Mouse (Mus musculus): ENCODE data around the gene Gm11639. TPM values are rescaled to one million over a fixed set of nuclear protein-coding genes. Genes with fewer than 3 reads are reported as not detected.

Gm11639 gene
- polyA plus RNA-seq, 1 experiment = 0.01 TPM

DNA sequence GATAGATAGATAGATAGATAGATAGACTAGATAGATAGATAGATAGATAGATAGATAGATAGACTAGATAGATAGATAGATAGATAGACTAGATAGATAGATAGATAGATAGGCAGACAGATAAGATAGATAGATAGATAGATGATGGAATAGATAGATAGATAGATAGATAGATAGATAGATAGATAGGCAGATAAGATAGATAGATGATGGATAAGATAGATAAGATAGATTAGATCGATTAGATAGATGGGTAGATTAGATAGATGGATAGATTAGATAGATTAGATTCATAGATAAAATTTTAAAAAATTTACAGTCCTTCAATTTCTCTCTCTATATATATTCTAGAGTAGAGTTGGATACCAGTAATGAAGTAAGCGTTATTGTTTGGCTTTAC, 282.9 kb downstream of the Gm11639 start:
- H3K36me3 ChIP-seq (ENCODE audit: control insufficient read depth, insufficient read depth, low read length) = no peaks in the 10 kb centered on the region
- H3K27me3 ChIP-seq (ENCODE audit: control insufficient read depth, insufficient read depth, low read length) = no peaks in the 10 kb centered on the region
- H3K4me1 ChIP-seq (replicated peaks; ENCODE audit: control insufficient read depth, insufficient read depth, low read length) = no peaks in the 10 kb centered on the region
- DNase-seq = no peak
- no peak overlapping the region for H3K27ac ChIP-seq (ENCODE audit: control insufficient read depth, insufficient read depth, low read length)
- no peak overlapping the region for H3K4me3 ChIP-seq (ENCODE audit: control insufficient read depth, insufficient read depth, low read length)
- 93% methylated on average over 2 of the region's 2 CpGs for WGBS
- TF ChIP-seq CTCF (IDR thresholded peaks at IDR 0.05; ENCODE audit: borderline replicate concordance, control insufficient read depth, extremely low read depth, insufficient read depth, low read length, poor library complexity) = no peak
- no peak for TF ChIP-seq POLR2A (IDR thresholded peaks at IDR 0.05; ENCODE audit: control insufficient read depth, extremely low read depth, insufficient read depth, low read length, poor library complexity)

DNA sequence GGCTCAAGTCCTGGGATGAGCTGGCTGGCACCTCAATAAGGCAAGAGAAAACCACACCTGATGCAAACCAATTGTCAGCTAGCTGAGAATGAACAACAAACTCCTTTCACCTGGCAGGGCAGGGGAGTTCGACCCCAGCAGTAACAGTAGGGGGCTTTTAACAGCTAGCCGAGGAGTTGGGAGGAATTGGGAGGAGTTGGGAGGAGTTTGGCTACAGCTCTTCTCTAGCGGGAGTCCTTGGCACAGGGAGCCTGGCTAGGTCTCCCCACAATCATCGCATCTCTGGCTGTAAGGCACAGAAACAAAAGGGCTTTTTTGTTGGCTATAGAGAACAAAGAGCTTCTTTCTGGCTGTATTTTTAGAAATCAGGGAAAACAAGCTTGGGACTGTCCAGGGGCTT, 285.8 kb downstream of the Gm11639 start:
- H3K4me3 ChIP-seq (ENCODE audit: control insufficient read depth, insufficient read depth, low read length) = no peak overlapping the region
- 41% methylated on average over 4 of the region's 4 CpGs for WGBS

DNA sequence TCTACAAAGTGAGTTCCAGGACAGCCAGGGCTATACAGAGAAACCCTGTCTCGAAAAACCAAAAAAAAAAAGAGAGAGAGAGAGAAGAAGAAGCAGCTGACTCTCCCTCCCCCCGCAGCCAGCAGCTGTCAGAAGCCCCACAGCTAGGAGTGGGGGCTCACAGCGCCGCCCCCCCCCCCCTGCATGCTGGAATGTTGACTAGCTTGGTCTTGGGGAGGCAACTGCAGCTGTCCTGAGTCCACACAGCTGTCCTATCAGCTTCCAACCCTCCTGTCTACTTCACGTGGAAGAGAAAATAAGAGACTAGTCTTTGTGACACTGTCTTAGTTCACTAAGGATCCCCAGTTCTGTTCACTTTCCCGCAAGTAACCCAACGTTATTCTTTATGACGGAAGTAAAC, 287.0 kb downstream of the Gm11639 start:
- WGBS = 75% methylated on average over 8 of the region's 8 CpGs
- no peak for TF ChIP-seq CTCF (IDR thresholded peaks at IDR 0.05; ENCODE audit: borderline replicate concordance, control insufficient read depth, extremely low read depth, insufficient read depth, low read length, poor library complexity)
- no peak for TF ChIP-seq POLR2A (IDR thresholded peaks at IDR 0.05; ENCODE audit: control insufficient read depth, extremely low read depth, insufficient read depth, low read length, poor library complexity)
- Histone ChIP-seq H3K27ac (ENCODE audit: control insufficient read depth, insufficient read depth, low read length) (no peak overlapping the region), H3K36me3 (ENCODE audit: control insufficient read depth, insufficient read depth, low read length) (no peaks in the 10 kb centered on the region), H3K27me3 (ENCODE audit: control insufficient read depth, insufficient read depth, low read length) (no peaks in the 10 kb centered on the region), H3K4me3 (ENCODE audit: control insufficient read depth, insufficient read depth, low read length) (no peak overlapping the region), H3K4me1 (replicated peaks; ENCODE audit: control insufficient read depth, insufficient read depth, low read length) (no peaks in the 10 kb centered on the region)
- no peak for DNase-seq

More for the DNA sequence above, 285.8 kb downstream of the Gm11639 start:
- H3K36me3 ChIP-seq (ENCODE audit: control insufficient read depth, insufficient read depth, low read length) = no peaks in the 10 kb centered on the region
- H3K4me1 ChIP-seq (replicated peaks; ENCODE audit: control insufficient read depth, insufficient read depth, low read length) = no peaks in the 10 kb centered on the region
- no peak for TF ChIP-seq CTCF (IDR thresholded peaks at IDR 0.05; ENCODE audit: borderline replicate concordance, control insufficient read depth, extremely low read depth, insufficient read depth, low read length, poor library complexity)
- no peak for TF ChIP-seq POLR2A (IDR thresholded peaks at IDR 0.05; ENCODE audit: control insufficient read depth, extremely low read depth, insufficient read depth, low read length, poor library complexity)
- H3K27ac ChIP-seq (ENCODE audit: control insufficient read depth, insufficient read depth, low read length) = no peak overlapping the region
- no peak for DNase-seq
- H3K27me3 ChIP-seq (ENCODE audit: control insufficient read depth, insufficient read depth, low read length) = no peaks in the 10 kb centered on the region

DNA sequence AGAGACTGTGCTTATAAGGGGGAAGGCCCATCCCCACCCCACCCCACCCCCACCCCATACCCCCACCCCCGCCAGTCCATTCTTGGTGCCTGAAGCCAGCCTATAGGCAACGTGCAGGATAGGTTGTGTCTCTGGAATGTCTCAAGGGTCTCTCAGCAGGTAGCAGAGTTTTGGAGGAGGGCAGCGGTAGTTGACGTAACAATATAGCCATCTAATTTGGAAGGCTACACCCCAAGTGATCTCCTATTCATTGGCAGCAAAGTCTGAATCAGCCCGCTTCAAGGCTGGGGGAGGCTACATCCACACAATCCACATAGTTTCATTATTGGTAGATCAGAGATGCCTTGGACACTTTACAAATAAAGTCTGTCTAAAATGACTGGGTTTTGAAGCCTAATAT, 292.5 kb downstream of the Gm11639 start:
- no peak overlapping the region for H3K27ac ChIP-seq (ENCODE audit: control insufficient read depth, insufficient read depth, low read length)
- no peaks in the 10 kb centered on the region for H3K27me3 ChIP-seq (ENCODE audit: control insufficient read depth, insufficient read depth, low read length)
- no peaks in the 10 kb centered on the region for H3K4me1 ChIP-seq (replicated peaks; ENCODE audit: control insufficient read depth, insufficient read depth, low read length)
- TF ChIP-seq POLR2A (IDR thresholded peaks at IDR 0.05; ENCODE audit: control insufficient read depth, extremely low read depth, insufficient read depth, low read length, poor library complexity) (no peak), CTCF (IDR thresholded peaks at IDR 0.05; ENCODE audit: borderline replicate concordance, control insufficient read depth, extremely low read depth, insufficient read depth, low read length, poor library complexity) (no peak)
- no peak for DNase-seq
- H3K4me3 ChIP-seq (ENCODE audit: control insufficient read depth, insufficient read depth, low read length) = no peak overlapping the region
- H3K36me3 ChIP-seq (ENCODE audit: control insufficient read depth, insufficient read depth, low read length) = no peaks in the 10 kb centered on the region
- 91% methylated on average over 5 of the region's 5 CpGs for WGBS

DNA sequence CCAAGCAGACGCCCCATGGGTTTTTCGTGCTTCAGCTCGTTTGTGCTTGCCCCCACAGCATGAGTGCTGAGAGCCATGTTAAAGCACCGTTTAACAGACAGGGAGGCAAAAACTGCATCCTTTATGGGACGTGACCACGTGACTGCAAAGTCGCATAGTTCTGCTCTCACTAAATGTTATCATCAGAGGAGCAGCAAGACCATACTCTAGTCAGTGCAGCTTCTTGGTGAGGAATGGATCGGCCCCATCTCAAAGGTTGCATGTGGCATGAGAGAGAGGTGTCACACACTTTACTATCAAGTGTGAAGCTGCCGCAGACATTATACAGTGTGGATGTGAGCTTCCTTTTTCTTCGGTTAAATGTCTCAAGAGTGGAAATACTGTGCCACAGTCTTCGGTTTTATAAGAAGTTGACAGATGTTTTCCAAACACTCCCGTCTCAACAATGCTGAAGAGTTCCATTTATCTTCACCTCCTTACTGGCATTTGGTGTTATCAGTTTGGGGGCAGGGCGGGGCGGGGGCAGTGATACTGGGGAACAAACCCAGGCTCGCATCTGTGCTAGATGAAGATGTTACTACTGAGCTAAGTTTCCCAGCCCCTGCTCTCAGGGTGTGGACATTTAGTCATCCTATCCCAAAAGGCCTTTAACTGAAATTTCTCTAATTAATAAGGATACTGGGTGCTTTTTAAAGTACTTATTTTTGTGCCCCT, 296.0 kb downstream of the Gm11639 start:
- H3K27me3 ChIP-seq (ENCODE audit: control insufficient read depth, insufficient read depth, low read length) = no peaks in the 10 kb centered on the region
- DNase-seq = no peak
- TF ChIP-seq POLR2A (IDR thresholded peaks at IDR 0.05; ENCODE audit: control insufficient read depth, extremely low read depth, insufficient read depth, low read length, poor library complexity) = no peak
- TF ChIP-seq CTCF (IDR thresholded peaks at IDR 0.05; ENCODE audit: borderline replicate concordance, control insufficient read depth, extremely low read depth, insufficient read depth, low read length, poor library complexity) = no peak
- no peak overlapping the region for H3K4me3 ChIP-seq (ENCODE audit: control insufficient read depth, insufficient read depth, low read length)
- no peaks in the 10 kb centered on the region for H3K36me3 ChIP-seq (ENCODE audit: control insufficient read depth, insufficient read depth, low read length)
- no peaks in the 10 kb centered on the region for H3K4me1 ChIP-seq (replicated peaks; ENCODE audit: control insufficient read depth, insufficient read depth, low read length)
- H3K27ac ChIP-seq (ENCODE audit: control insufficient read depth, insufficient read depth, low read length) = no peak overlapping the region
- WGBS = 83% methylated on average over 15 of the region's 15 CpGs

DNA sequence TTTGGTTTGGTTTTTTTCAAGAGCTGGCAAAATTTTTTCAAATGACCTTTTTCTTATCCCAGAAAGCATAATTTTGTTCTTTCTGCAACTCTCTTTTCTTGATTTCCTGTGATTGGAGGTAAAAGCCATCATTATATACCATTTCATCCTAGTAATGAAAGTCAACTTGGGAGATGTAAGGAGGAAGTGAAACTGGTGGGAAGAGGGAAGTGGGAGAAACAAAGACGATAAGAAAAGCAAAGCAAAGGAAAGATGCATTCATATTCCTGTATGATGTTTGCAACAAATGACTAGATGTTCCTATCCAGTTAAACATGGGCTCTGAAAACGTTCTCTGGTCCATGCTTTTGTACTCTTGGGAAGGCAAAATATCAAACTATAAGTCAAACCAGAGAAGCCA, 323.7 kb downstream of the Gm11639 start:
- H3K27me3 ChIP-seq (ENCODE audit: control insufficient read depth, insufficient read depth, low read length) = no peaks in the 10 kb centered on the region
- no peak overlapping the region for H3K4me3 ChIP-seq (ENCODE audit: control insufficient read depth, insufficient read depth, low read length)
- no peak for DNase-seq
- no peaks in the 10 kb centered on the region for H3K4me1 ChIP-seq (replicated peaks; ENCODE audit: control insufficient read depth, insufficient read depth, low read length)
- no peaks in the 10 kb centered on the region for H3K36me3 ChIP-seq (ENCODE audit: control insufficient read depth, insufficient read depth, low read length)
- TF ChIP-seq POLR2A (IDR thresholded peaks at IDR 0.05; ENCODE audit: control insufficient read depth, extremely low read depth, insufficient read depth, low read length, poor library complexity) (no peak), CTCF (IDR thresholded peaks at IDR 0.05; ENCODE audit: borderline replicate concordance, control insufficient read depth, extremely low read depth, insufficient read depth, low read length, poor library complexity) (no peak)
- no peak overlapping the region for H3K27ac ChIP-seq (ENCODE audit: control insufficient read depth, insufficient read depth, low read length)
- 25% methylated on average over 2 of the region's 2 CpGs for WGBS

DNA sequence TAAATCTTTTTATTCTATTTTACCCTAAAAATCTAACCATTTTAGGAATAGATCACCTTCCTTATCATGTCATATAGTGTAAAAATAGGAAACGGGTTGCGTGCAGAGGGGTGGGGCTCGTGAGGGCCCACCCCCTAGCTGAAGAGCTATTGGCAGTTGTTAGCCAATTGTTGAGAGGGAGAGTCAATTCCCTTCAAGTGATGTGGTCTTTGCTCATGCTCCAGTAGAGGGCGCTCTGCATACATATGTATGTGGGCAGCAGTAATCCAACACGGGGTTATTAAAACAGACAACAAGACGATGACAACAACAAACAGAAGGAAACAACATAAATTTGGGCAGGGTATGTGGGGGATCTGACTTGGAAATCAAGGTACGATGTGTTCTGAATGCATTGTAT, 335.6 kb downstream of the Gm11639 start:
- DNase-seq = no peak
- TF ChIP-seq POLR2A (IDR thresholded peaks at IDR 0.05; ENCODE audit: control insufficient read depth, extremely low read depth, insufficient read depth, low read length, poor library complexity) (no peak), CTCF (IDR thresholded peaks at IDR 0.05; ENCODE audit: borderline replicate concordance, control insufficient read depth, extremely low read depth, insufficient read depth, low read length, poor library complexity) (no peak)
- 70% methylated on average over 7 of the region's 7 CpGs for WGBS

More for the DNA sequence above, 335.6 kb downstream of the Gm11639 start:
- no peaks in the 10 kb centered on the region for H3K4me1 ChIP-seq (replicated peaks; ENCODE audit: control insufficient read depth, insufficient read depth, low read length)
- no peaks in the 10 kb centered on the region for H3K36me3 ChIP-seq (ENCODE audit: control insufficient read depth, insufficient read depth, low read length)
- no peak overlapping the region for H3K4me3 ChIP-seq (ENCODE audit: control insufficient read depth, insufficient read depth, low read length)
- no peak overlapping the region for H3K27ac ChIP-seq (ENCODE audit: control insufficient read depth, insufficient read depth, low read length)
- no peaks in the 10 kb centered on the region for H3K27me3 ChIP-seq (ENCODE audit: control insufficient read depth, insufficient read depth, low read length)

All from thymus, adult 2 months (tissue).